ENCODE assay signal across 26 mouse cellular contexts in genomic region chr1:136214304-136214703, GRCm38 (mm10). TPM values are rescaled to one million over a fixed set of nuclear protein-coding genes. Genes with fewer than 3 reads are reported as not detected.
A peak's percentile ranks its signal among the peaks of the same experiment; 100 is the strongest.
DNase-seq lines count a peak whose midpoint lies in the region; ATAC-seq and TF ChIP-seq lines count a peak whose summit lies in the region.
"Had no signal": no experiment of that assay in that cellular context is flagged by ENCODE, and none has a peak within 500 bp of the region (broad histone marks: within the 10 kb centered on the region; RNA-seq: fewer than 3 reads in every experiment).

No protein-coding gene starts in this region.

- peak; percentile 84 for DNase-seq in heart, adult 11 months
- peak; percentile 11 for DNase-seq in midbrain, embryonic 10.5 days (ENCODE audit: low spot score)
- no peak for DNase-seq in midbrain, postnatal 0 days (ENCODE audit: low spot score)
- DNase-seq: adrenal gland, adult 8-10 months; adrenal gland, postnatal 14 days; adrenal gland, postnatal 36 days; B cell, adult 2 months; cerebellum, adult 11-12 months; cerebellum, adult 2 months; cerebellum, adult 9-10 months; cerebellum, postnatal 25 days had no signal

- H3K4me1 ChIP-seq in heart, embryonic 12.5 days (replicated peaks): no peaks in the 10 kb centered on the region
- peaks cover 5% of the 10 kb centered on the region; the same call in 1 of the 2 replicates for H3K4me1 ChIP-seq in midbrain, embryonic 10.5 days
- no peaks in the 10 kb centered on the region for H3K4me1 ChIP-seq in midbrain, embryonic 16.5 days (ENCODE audit: control insufficient read depth, insufficient read depth, low read length)
- H3K4me1 ChIP-seq in midbrain, embryonic 13.5 days (replicated peaks): no peaks in the 10 kb centered on the region
- no peaks in the 10 kb centered on the region for H3K4me1 ChIP-seq in midbrain, postnatal 0 days (ENCODE audit: insufficient read depth, low read length)
- H3K4me1 ChIP-seq: embryonic facial prominence, embryonic 10.5 days; embryonic facial prominence, embryonic 12.5 days; forebrain, embryonic 13.5 days; forebrain, embryonic 15.5 days had no signal

- no peaks in the 10 kb centered on the region for H3K27me3 ChIP-seq in heart, embryonic 12.5 days (replicated peaks)
- no peaks in the 10 kb centered on the region for H3K27me3 ChIP-seq in midbrain, embryonic 10.5 days (ENCODE audit: low read depth, poor library complexity, severe bottlenecking)
- H3K27me3 ChIP-seq in midbrain, embryonic 16.5 days (ENCODE audit: control insufficient read depth, insufficient read depth, low read depth, low read length): no peaks in the 10 kb centered on the region
- H3K27me3 ChIP-seq in midbrain, embryonic 13.5 days: no peaks in the 10 kb centered on the region
- H3K27me3 ChIP-seq in midbrain, postnatal 0 days (ENCODE audit: insufficient read depth, low read length): no peaks in the 10 kb centered on the region
- H3K27me3 ChIP-seq: embryonic facial prominence, embryonic 12.5 days; forebrain, embryonic 13.5 days; forebrain, embryonic 15.5 days; Patski had no signal

- WGBS in heart, embryonic 12.5 days: 81% methylated on average over 15 of the region's 15 CpGs
- WGBS in midbrain, embryonic 10.5 days: 85% methylated on average over 15 of the region's 15 CpGs
- 68% methylated on average over 15 of the region's 15 CpGs for WGBS in midbrain, embryonic 16.5 days
- 70% methylated on average over 15 of the region's 15 CpGs for WGBS in midbrain, embryonic 13.5 days
- 71% methylated on average over 15 of the region's 15 CpGs for WGBS in midbrain, postnatal 0 days

- H3K9ac ChIP-seq in heart, embryonic 12.5 days: no peak overlapping the region
- no peak overlapping the region for H3K9ac ChIP-seq in midbrain, embryonic 16.5 days (ENCODE audit: low read depth, low read length)
- H3K9ac ChIP-seq in midbrain, embryonic 13.5 days (replicated peaks): no peak overlapping the region
- no peak overlapping the region for H3K9ac ChIP-seq in midbrain, postnatal 0 days (replicated peaks; ENCODE audit: low read length, poor library complexity, severe bottlenecking)
- H3K9ac ChIP-seq: embryonic facial prominence, embryonic 12.5 days; forebrain, embryonic 13.5 days; forebrain, embryonic 15.5 days had no signal

- TF ChIP-seq CTCF in midbrain, postnatal 0 days (IDR thresholded peaks at IDR 0.05): no peak

- H3K36me3 ChIP-seq in heart, embryonic 12.5 days: no peaks in the 10 kb centered on the region
- peaks cover 86% of the 10 kb centered on the region for H3K36me3 ChIP-seq in midbrain, embryonic 10.5 days
- no peaks in the 10 kb centered on the region for H3K36me3 ChIP-seq in midbrain, embryonic 16.5 days (ENCODE audit: control insufficient read depth, insufficient read depth, low read length)
- peaks cover 34% of the 10 kb centered on the region for H3K36me3 ChIP-seq in midbrain, embryonic 13.5 days
- no peaks in the 10 kb centered on the region for H3K36me3 ChIP-seq in midbrain, postnatal 0 days (ENCODE audit: insufficient read depth, low read length)
- H3K36me3 ChIP-seq: G1E had no signal

- ATAC-seq in heart, embryonic 12.5 days (ENCODE audit: insufficient number of reproducible peaks, low FRiP score): no peak
- no peak for ATAC-seq in midbrain, embryonic 16.5 days
- ATAC-seq in midbrain, embryonic 13.5 days: 0 out of 2 replicates have a peak, but pooled peaks have one; percentile 20
- ATAC-seq in midbrain, postnatal 0 days (ENCODE audit: low FRiP score): no peak
- ATAC-seq: activated CD4-positive, CD25-positive, alpha-beta regulatory T cell, adult 4 months; CD4-positive, CD25-positive, alpha-beta regulatory T cell, adult 4 months; forebrain, embryonic 13.5 days; forebrain, embryonic 15.5 days; Patski had no signal

- H3K27ac ChIP-seq in heart, embryonic 12.5 days (ENCODE audit: poor library complexity, severe bottlenecking): no peak overlapping the region
- no peak overlapping the region for H3K27ac ChIP-seq in midbrain, embryonic 10.5 days (replicated peaks)
- H3K27ac ChIP-seq in midbrain, embryonic 16.5 days (ENCODE audit: low read length): no peak overlapping the region
- no peak overlapping the region for H3K27ac ChIP-seq in midbrain, embryonic 13.5 days
- H3K27ac ChIP-seq in midbrain, postnatal 0 days (ENCODE audit: low read depth, low read length): no peak overlapping the region
- H3K27ac ChIP-seq: embryonic facial prominence, embryonic 10.5 days; embryonic facial prominence, embryonic 12.5 days; forebrain, embryonic 13.5 days; forebrain, embryonic 15.5 days had no signal

- no peak overlapping the region for H3K4me2 ChIP-seq in heart, embryonic 12.5 days
- no peak overlapping the region for H3K4me2 ChIP-seq in midbrain, embryonic 16.5 days (ENCODE audit: low read length)
- no peak overlapping the region for H3K4me2 ChIP-seq in midbrain, embryonic 13.5 days (replicated peaks)
- H3K4me2 ChIP-seq in midbrain, postnatal 0 days (ENCODE audit: low read depth, low read length, poor library complexity, severe bottlenecking): no peak overlapping the region
- H3K4me2 ChIP-seq: embryonic facial prominence, embryonic 12.5 days; forebrain, embryonic 13.5 days; forebrain, embryonic 15.5 days had no signal

- H3K4me3 ChIP-seq in heart, embryonic 12.5 days: no peak overlapping the region
- H3K4me3 ChIP-seq in midbrain, embryonic 10.5 days: no peak overlapping the region
- no peak overlapping the region for H3K4me3 ChIP-seq in midbrain, embryonic 16.5 days (ENCODE audit: low read depth, low read length)
- H3K4me3 ChIP-seq in midbrain, embryonic 13.5 days (replicated peaks): no peak overlapping the region
- H3K4me3 ChIP-seq in midbrain, postnatal 0 days (ENCODE audit: low read depth, low read length): no peak overlapping the region
- H3K4me3 ChIP-seq: embryonic facial prominence, embryonic 10.5 days; embryonic facial prominence, embryonic 12.5 days; forebrain, embryonic 13.5 days; forebrain, embryonic 15.5 days had no signal

- no peaks in the 10 kb centered on the region for H3K9me3 ChIP-seq in heart, embryonic 12.5 days (replicated peaks)
- no peaks in the 10 kb centered on the region for H3K9me3 ChIP-seq in midbrain, embryonic 10.5 days (replicated peaks)
- no peaks in the 10 kb centered on the region for H3K9me3 ChIP-seq in midbrain, embryonic 16.5 days (replicated peaks; ENCODE audit: control insufficient read depth, low read length, poor library complexity, severe bottlenecking)
- H3K9me3 ChIP-seq in midbrain, embryonic 13.5 days: no peaks in the 10 kb centered on the region
- H3K9me3 ChIP-seq in midbrain, postnatal 0 days (ENCODE audit: low read length): no peaks in the 10 kb centered on the region
- H3K9me3 ChIP-seq: embryonic facial prominence, embryonic 10.5 days; embryonic facial prominence, embryonic 12.5 days; forebrain, embryonic 13.5 days; forebrain, embryonic 15.5 days; G1E had no signal

RNA-seq across cellular contexts. Expression of gene Mroh3, which starts 1.7 kb away (rescaled TPM):
- polyA plus RNA-seq in heart, embryonic 12.5 days (2016; fragmentation: Nextera tagmentation; extraction: Ambion mirVana): not detected in 2 replicates
- polyA plus RNA-seq in midbrain, embryonic 10.5 days (2016; fragmentation: Nextera tagmentation; extraction: Ambion mirVana): 0.22 TPM in 1 of 2 replicates, not detected in the other
- not detected in 2 replicates for polyA plus RNA-seq in midbrain, embryonic 16.5 days (2015; fragmentation: Nextera tagmentation; extraction: Ambion mirVana)
- polyA plus RNA-seq in midbrain, embryonic 13.5 days (2015; fragmentation: Nextera tagmentation; extraction: Ambion mirVana): 0.17 and 0.22 TPM in 2 replicates
- 0.27 TPM in 1 of 2 replicates, not detected in the other for total RNA-seq in midbrain, postnatal 0 days (2014; rRNA removed)
- polyA plus RNA-seq in midbrain, postnatal 0 days (2015; fragmentation: Nextera tagmentation; extraction: Ambion mirVana): not detected in 2 replicates
- total RNA-seq: adrenal gland, adult 18-20 months; adrenal gland, adult 8-10 months; adrenal gland, postnatal 14 days; adrenal gland, postnatal 36 days; CH12.LX had no signal
- polyA plus RNA-seq: activated CD4-positive, CD25-positive, alpha-beta regulatory T cell, adult 4 months; CD4-positive, CD25-positive, alpha-beta regulatory T cell, adult 4 months; embryonic facial prominence, embryonic 14.5 days; forebrain, embryonic 13.5 days; forebrain, embryonic 15.5 days; G1E had no signal

RNA-seq across cellular contexts. Expression of gene Inava, which starts 19.8 kb away (rescaled TPM):
- 1.3 and 1.6 TPM in 2 replicates for polyA plus RNA-seq in heart, embryonic 12.5 days (2016; fragmentation: Nextera tagmentation; extraction: Ambion mirVana)
- polyA plus RNA-seq in midbrain, embryonic 10.5 days (2016; fragmentation: Nextera tagmentation; extraction: Ambion mirVana): 17.6 and 18.8 TPM in 2 replicates
- polyA plus RNA-seq in midbrain, embryonic 16.5 days (2015; fragmentation: Nextera tagmentation; extraction: Ambion mirVana): 1.5 and 3.0 TPM in 2 replicates
- polyA plus RNA-seq in midbrain, embryonic 13.5 days (2015; fragmentation: Nextera tagmentation; extraction: Ambion mirVana): 4.7 and 6.2 TPM in 2 replicates
- 4.1 and 5.2 TPM in 2 replicates for total RNA-seq in midbrain, postnatal 0 days (2014; rRNA removed)
- 1.4 and 2.2 TPM in 2 replicates for polyA plus RNA-seq in midbrain, postnatal 0 days (2015; fragmentation: Nextera tagmentation; extraction: Ambion mirVana)
- total RNA-seq: adrenal gland, postnatal 14 days; adrenal gland, postnatal 36 days had no signal
- polyA plus RNA-seq: activated CD4-positive, CD25-positive, alpha-beta regulatory T cell, adult 4 months had no signal

RNA-seq across cellular contexts. Expression of gene Gpr25, which starts 46.4 kb away (rescaled TPM):
- polyA plus RNA-seq in heart, embryonic 12.5 days (2016; fragmentation: Nextera tagmentation; extraction: Ambion mirVana): not detected in 2 replicates
- polyA plus RNA-seq in midbrain, embryonic 10.5 days (2016; fragmentation: Nextera tagmentation; extraction: Ambion mirVana): not detected in 2 replicates
- 0.72 and 0.77 TPM in 2 replicates for polyA plus RNA-seq in midbrain, embryonic 16.5 days (2015; fragmentation: Nextera tagmentation; extraction: Ambion mirVana)
- polyA plus RNA-seq in midbrain, embryonic 13.5 days (2015; fragmentation: Nextera tagmentation; extraction: Ambion mirVana): 0.24 TPM in 1 of 2 replicates, not detected in the other
- total RNA-seq in midbrain, postnatal 0 days (2014; rRNA removed): 1.3 and 2.8 TPM in 2 replicates
- 1.7 and 2.1 TPM in 2 replicates for polyA plus RNA-seq in midbrain, postnatal 0 days (2015; fragmentation: Nextera tagmentation; extraction: Ambion mirVana)
- total RNA-seq: adrenal gland, adult 18-20 months; adrenal gland, postnatal 14 days; adrenal gland, postnatal 36 days; CH12.LX; G1E had no signal
- polyA plus RNA-seq: activated CD4-positive, CD25-positive, alpha-beta regulatory T cell, adult 4 months; CD4-positive, CD25-positive, alpha-beta regulatory T cell, adult 4 months; embryonic facial prominence, embryonic 10.5 days; embryonic facial prominence, embryonic 12.5 days; embryonic facial prominence, embryonic 14.5 days; forebrain, embryonic 11.5 days; forebrain, embryonic 13.5 days; G1E; Patski had no signal
